Mouse (Mus musculus) right cerebral cortex, postnatal 4 days (tissue): ENCODE results near the gene Ankrd12.
A peak's percentile ranks its signal among the peaks of the same experiment; 100 is the strongest.

Source experiments
- DNase-seq: peaks from one replicate; pipeline ENCODE4 v3.0.0-alpha.2; 2022

Gene Ankrd12

DNA sequence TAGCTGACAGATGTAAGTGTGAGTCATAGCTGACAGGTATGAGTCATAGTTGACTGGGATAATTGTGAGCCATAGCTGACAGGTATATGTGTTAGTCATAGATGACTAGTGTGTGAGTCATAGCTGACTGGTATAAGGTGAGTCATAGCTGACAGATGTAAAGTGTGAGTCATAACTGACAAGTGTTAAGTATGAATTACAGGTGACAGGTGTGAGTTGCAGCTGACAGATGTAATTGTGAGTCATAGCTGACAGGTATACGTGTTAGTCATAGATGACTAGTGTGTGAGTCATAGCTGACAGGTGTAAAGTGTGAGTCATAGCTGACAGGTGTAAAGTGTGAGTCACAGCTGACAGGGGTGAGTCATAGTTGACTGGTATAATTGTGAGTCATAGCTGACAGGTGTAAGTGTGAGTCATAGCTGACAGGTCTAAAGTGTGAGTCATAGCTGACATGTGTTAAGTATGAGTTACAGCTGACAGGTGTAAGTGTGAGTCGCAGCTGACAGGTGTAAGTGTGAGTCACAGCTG, 115.2 kb downstream of the Ankrd12 start:
- no peak for DNase-seq

DNA sequence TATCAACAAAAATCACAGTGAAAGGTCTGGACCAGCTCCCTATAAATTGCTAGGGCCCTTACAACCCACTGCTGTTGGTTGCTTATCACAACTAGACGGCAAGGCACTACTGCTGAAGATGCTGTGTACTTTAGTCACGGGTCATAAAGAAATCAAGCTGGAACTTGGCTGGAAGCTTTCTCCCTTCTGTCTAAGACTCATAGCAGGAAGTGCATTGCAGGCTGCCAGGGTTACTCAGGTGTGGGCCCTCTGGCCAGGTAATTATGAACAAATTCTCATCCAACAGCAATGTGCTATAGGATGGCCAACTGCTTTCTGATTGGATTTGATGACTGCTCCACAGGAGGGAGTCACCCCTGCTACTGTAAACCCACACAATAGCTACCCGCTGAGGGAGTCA, 117.9 kb downstream of the Ankrd12 start:
- no peak for DNase-seq

DNA sequence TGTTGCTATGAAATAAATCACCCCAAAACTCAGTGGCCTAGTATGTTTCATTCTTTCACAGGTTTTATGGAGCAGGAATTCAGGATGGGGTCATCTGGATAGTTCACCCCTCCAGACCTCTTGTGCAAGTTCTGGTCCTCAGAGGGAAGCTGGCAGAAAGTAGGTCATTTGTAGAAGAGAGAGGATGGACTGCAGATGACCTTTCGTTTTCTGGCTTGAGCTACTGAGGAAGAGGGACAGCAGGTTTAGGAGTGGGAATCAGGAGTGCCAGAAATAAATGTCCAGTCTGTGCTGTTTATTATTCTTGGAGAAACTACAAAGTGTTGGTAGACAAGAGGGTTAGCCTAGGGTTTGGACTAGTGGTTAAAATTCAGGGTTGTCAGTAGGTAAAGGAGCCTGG, 118.5 kb downstream of the Ankrd12 start:
- no peak for DNase-seq

DNA sequence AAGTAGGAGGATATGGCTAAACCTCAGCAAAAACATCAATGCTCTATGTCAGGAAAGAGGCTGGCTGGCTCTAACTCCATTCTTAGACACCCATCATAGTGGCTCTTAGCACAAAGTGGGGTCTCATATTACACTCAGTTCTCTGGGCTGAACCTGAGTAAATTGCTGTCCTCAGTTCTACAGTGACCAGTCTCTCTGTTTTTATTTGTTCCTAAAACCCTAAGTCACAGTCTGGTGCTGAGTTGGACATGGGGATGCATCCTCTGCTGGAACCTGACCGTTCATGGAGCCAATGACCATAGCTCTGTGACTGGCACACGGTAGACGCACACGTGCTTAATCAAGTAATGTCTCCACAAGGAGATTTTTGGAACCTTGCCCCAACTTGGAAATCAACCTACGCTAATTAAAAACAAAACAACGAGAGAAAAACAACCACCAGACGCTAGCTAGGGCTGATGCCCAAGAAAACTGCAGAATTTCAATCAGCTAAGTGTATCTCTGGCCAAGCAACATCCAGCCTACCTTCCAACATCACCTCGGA, 119.0 kb downstream of the Ankrd12 start:
- no peak for DNase-seq

DNA sequence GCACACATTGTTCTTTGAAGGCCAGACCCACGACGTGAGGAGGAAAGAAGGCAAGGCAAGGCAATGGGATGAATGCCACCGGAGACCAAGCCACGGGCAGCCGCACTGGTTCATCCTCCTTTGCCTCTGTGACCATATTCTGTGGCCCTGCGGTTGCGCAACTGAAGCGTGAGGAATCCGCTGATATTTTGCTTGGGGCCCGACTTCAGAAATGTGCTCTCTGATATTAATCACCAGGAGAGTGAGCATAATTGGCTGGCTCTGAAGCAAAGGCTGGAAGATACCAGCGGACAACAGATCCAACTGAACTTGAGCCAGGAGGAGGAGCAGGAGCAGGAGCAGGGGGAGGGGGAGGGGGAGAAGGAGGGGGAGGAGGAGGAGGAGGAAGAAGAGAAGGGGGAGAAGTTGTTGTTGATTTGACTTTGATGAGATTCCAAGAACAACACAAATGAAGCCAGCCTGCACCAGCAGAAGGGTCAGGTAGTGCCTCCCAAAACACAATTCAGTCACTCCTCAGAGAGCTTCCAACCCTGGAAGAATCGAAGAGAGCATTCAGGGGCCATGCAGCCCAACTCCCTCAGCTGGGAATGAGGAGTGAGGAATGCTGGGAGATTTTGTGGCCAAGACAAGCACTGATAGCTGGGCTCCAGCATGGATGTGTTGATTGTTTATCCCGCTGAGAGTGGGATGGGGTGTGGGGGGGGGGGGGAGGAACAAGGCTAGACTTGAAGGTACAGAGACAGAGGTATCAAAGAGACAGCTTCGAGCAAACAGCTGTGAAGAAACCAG, 119.7 kb downstream of the Ankrd12 start:
- no peak for DNase-seq

DNA sequence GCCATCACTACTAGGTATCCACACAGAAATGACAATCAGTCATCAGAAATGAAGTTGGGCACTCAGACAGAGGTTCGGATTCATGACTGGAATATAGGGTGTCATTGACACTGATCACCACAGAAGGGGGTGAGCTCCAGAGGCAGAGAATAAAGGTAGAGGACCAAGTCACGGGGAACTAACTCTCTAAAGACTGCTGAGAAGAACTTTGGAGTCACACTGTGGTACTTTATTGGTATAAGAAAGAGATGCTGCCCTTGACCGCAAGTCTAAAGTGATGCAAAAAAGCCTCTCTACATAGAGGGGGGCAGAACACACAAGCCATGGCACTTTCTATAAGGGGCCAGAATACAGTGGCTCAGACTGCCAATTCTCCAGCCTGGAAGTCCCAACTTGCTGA, 120.7 kb downstream of the Ankrd12 start:
- no peak for DNase-seq

DNA sequence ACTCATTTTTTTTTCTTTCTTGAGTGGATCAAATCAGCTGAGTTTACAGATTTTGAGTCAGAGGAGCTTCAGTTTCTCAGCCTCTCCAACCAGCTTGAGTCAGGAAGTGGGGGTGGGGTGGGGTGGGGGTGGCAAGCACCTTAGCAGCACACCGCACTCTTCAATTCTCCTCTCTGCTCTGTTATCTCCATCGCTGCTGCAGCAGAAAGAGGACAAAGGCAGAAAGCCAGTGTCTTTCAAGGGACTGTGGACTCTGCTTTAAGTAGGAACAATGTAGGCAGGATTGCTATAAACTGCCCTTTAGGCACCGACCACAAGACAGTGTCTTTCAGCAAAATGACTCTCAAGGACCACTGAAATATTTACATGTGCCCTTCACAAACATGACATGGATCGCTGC, 122.9 kb downstream of the Ankrd12 start:
- no peak for DNase-seq

DNA sequence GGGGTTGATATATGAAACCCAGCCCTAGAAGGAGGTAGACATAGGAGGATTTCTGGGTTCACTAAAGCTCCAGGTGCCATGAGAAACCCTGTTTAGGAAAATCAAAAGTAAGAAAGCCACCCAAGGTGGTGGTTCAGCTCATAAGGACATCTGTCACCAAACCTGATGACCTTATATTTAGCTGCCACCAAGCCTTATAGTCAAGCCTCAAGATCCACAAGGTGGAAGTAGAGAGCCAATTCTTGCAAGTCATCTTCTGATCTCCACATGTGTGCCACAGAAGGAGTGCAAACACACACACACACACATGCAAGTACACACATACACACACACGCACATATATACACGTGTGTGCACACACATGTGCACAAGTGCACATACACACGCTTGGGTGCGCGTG, 124.8 kb downstream of the Ankrd12 start:
- no peak for DNase-seq

DNA sequence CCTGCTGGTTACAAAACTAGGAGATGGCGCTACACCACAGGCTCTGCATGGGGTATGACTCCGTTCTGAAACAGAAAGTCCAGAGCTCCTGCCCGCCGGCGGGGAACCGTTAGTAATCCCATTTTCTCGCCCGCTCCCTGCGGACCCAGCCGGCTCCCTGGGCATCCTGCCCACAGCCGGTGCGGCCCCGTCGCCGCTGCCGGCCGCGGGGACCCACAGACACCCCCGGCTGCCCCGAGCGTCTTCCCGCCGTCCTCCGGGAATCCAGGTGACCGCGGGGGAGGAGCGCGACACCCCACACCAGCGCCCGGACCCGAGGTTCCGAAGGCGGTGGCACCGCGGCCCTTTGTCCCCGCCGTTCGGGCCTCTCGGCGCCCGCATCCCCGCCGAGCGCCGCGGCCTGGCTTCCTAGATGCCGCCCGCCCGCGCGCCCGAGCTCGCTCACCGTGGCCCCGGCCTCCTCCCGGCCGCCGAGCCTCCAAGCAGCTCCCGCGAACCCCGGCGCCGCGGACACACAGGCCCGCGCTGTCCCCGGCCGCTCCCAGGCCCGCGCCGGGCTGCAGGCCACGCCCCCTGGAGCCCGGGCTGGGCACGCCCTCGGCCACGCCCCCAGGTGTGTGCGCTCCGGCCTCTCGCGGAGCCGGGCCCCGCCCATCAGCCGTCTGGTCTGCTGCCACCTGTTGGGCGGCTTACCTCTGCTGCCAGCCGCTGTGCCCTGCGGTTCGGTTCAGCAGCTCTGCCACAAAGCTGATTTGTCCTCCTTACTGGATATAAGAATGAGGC, 126.1 kb downstream of the Ankrd12 start, which contains the start of gene Twsg1:
TSS of gene Twsg1 (minus strand) at position 605 of the 783 bp plus-strand sequence.
- DNase-seq, result peak; percentile 83

DNA sequence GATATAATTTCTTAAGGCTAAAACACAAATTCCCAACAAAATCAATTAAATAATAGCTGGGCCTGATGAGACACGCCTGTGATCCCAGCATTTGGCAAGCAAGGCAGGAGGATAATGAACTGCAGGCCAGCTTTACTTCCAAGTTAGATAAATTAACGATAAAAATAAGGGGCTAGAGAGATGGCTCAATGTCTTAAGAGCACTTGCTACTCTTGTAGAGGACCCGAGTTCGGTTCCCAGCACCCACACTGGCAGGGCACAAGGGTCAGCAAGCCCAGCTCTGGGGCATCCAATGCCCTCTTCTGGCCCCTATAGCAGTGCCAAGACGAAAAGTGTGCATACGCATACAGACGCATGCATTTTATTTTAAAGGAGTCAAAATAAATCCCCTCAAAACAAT, 126.7 kb downstream of the Ankrd12 start:
- peak; percentile 19 for DNase-seq

DNA sequence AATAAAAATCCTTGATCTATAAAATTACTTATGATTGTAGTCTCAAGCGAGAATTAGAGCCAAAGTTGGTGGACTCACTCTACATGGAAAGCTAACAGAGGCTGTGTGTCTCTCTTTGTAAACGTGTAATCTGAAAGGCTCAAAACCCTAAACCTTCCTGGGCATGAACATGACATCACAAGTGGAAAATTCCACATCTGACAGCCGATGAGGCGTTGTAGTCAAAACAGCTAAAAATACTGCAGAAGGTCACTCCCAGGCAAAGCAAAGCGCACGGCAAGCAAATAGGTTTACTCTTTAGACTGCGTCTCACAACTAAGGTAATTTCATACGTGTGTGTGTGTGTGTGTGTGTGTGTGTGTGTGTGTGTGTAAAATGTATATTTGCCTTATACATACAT, 129.6 kb downstream of the Ankrd12 start:
- DNase-seq, result no peak

DNA sequence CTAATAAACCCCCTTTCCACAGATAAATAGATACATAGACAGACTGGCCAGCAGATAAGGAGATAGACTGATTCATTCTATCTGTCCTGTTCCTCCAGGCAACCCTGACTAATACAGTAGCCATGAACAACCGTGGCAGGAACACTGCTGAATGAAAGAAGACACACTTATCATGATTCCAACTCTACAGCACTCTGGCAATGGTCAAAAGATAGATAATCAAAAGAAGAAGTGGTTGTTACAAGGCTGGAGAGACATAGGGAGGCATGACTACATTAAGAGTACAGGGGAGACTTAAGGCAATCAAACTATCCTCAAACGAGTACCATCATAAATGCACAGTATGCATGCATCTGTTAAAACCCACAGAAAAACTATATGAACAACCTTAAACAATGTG, 131.5 kb downstream of the Ankrd12 start:
- DNase-seq, result no peak

DNA sequence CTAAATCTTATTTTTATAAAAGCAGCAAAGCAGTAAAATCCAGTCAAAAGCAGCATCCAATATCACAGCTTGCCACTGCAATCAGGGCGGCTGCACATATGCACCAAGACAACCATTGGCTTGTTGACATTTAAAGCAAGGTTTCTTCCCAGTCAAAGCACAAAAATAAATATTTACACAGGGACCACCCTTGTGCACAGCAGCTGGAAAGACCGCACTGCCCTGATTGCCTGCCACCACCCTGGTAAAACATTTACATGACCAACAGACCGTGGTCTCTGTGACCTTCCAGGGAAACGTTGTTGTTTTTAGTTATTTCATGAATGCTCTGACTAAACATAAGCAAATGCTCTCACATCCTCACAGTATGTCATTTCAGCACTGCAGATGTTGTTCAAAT, 134.5 kb downstream of the Ankrd12 start:
- DNase-seq, result no peak

DNA sequence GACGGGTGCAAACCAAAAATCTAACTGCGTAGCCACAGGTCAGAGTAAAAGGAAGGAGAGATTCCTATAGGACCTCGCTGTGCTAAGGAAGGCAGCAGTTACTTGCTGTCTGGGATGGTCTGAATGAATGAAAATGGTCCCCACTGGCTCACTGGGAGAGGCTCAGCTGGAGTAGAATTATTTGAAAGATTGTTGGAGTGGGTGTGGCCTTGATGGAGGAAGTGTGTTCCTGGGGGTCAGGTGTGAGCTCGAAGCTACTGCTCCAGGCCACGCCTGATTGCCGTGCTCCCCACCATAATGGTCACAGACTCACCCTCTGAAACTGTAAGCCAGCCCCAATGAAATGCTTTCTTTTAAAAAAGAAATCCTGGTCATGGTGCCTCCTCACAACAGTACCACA, 135.6 kb downstream of the Ankrd12 start:
- DNase-seq, result no peak

DNA sequence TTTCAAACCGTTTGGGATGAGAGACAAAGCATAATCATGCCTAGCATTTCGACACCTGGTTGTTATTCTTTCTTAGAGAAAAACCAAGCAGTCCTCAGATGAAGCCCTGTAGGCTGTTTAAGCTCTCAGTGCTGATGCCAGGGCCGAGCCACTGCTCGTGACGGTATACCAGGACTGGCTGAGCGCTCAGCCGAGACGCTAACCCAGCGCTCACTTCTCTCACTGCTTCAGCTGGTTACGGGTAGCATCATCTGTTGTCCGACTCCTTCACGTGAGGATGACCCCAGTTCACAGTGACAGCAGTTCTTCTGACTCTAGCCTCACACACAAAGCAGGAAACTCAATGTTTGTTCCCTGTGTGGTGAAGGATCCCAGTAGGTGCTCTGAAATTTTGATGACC, 136.7 kb downstream of the Ankrd12 start:
- DNase-seq, result no peak

DNA sequence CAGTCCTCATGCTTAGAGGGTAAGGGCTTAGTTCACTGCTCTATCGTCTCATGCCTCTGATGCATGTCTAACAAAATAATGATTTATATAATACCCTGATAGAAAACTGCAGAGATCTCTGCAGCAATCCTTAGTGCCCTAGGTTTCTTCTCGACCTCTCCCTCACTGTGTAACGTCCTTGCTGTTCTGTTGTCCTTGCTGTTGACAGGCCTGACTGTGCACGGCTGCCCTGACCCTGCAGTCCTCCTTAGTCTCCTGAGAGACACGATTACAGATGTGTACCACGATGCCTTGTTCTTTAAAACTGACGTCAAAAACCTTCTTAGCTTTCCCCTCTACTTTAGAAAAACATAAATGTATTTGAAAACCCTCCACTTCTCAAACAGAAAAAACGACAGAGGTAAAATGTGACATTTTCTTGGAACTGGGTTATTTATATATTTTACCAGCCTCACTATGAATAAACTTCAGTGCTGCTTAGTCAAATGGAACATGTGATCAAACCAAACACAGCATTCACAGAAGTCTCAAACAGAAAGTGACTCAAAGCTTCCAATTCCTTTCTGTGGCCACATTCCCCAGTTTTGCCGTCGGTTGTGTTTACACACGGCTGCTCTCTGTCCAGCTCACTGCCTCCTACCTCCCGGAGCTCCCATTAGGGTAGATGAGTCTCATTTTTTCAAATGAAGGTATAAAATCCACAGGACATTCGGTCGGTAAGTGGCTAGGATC, 137.3 kb downstream of the Ankrd12 start:
- no peak for DNase-seq

DNA sequence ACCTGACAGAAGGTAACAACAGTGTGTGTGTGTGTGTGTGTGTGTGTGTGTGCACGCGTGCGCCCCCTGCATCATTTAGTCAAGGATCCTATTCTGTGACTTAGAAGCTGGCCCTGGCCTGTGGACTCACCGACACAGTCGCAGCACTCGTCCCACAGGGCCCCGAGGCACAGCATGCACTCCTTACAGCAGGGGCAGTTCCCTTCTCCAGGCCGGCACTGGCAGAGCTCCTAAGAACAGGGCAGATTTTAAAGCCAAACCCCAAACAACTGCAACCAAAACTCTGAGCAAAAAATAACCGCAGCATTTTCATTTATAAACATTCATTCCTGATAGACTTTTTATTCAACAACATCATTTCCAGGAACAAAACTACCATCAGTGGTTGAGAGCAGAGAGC, 139.2 kb downstream of the Ankrd12 start:
- no peak for DNase-seq

DNA sequence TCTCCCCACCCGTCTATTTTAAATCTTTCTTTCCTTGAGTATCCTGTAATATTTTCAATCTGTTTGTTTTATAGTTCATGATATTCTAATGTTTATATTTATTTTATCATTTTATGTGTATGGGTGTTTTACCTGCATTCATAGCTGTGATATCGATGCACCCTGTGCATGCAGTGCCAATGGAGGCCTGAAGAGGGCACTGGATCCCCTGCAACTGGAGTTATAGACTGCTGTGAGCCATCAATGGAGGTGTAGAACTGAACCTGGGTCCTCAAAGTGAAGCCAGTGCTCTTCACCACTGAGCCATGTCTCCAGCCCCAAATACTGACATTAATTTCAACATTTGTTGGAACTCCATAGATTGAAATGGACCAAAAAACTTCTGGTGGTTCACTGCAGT, 143.1 kb downstream of the Ankrd12 start:
- no peak for DNase-seq

DNA sequence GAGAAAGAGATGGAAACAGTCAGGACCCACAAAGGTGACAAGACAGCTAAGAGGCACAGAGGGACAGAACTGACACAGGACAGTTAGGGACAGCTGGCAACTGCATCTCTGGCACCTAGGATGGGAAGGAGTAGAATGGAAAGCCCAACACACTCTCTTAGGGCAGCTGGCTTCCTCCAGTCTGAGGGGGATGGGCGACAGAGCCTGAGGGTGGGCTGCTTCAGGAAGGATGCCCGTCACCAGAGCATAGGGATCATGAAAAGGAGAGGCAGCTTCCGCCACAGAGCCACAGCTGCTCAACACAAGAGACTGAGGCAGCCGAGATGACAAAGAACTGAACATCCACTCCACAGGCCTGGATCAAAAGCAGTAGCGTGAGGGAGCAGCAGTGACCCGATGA, 145.4 kb downstream of the Ankrd12 start:
- DNase-seq, result no peak

DNA sequence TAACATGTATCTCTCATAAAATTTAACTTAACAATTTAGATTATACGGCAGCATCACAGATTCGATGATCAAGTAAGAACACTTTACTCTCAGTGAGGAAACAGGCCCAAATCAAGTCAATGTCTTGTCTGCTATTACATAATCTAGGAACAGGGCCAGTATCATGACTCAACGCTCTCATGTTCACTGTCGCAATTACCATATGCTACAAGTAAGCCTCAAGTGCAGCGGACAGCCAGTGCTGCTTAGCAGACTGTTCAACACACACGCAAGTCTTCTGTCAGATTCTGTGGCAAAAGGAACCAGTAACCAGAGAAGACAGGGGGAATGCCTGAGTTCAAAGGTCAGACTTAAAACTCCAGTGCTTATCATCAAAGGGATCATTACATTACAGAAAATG, 145.9 kb downstream of the Ankrd12 start:
- DNase-seq, result no peak

DNA sequence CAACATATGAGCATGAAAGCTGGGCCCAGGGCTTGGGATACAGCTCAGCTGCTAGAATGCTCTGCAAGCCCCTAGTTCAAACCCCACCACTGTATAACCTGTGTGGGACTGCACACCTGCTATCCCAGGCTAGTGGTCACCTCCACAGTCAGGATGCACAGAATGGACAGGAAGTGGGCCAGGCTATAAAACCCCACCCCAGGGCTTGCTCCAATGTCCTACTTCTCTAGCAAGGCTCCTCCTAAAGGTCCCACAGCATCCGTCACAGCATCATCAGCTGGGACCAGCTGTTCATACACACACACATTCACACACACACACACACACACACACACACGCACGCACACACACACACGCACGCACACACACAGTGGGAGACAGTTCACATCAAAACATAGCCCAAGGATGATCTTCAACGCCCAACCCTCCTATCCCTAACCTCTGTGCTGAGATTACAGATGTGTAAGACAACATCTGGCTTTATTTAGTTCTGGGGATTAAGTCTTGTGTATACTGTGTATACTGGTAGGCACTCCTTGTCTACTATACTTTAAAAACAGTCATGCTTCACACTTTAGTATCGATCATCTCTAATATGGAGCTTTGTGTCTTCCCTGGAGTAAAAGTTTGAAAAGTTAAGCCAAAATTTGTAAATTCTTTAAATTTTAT, 146.6 kb downstream of the Ankrd12 start:
- DNase-seq, result no peak

DNA sequence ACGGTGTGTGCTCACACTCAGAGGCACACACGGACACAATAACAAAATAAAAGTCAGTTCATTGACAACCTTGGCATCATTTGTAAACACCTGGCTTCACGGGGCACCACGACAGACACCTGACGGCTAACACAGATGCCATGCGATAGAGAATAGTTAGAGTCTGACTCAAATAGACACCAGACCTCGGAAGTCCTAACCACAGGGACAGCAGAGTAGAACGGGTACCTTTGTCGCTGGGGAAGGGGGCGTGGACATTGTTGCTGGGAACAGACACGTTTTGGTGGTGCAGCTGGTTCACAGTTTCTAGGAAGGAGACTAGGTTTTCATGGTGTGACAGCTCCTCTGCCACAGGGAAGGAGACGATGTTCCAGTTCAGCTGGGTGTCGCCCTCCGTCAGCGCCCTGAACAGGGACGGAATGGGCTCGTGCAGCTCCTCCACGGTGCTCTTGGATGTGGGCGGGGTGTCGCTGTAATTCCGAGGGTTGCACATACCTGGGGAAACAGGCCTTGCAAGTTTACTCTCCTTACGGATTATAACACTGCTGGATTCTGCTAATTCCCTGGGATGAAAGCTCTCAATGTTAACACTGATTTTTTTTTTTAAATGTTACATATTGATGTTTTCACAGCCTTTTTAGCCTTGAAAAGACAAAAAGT, 147.4 kb downstream of the Ankrd12 start:
- DNase-seq, result no peak
